Mouse (Mus musculus): ENCODE measurements around the gene Apol9a. TPM values are rescaled to one million over a fixed set of nuclear protein-coding genes. Genes with fewer than 3 reads are reported as not detected.
"Not testable (repeated sequence)": the region's sequence is repeated elsewhere in the genome, so short reads cannot be mapped to it uniquely, and the experiment has no call there.

The Apol9a gene
- 0.26 TPM in 1 of 2 replicates, not detected in the other for polyA plus RNA-seq (2014; fragmentation: Nextera tagmentation; extraction: Ambion mirVana)

GRCm38 (mm10) chr15:77411035-77411434 is at the start of gene Apol9a:
TSS of gene Apol9a (minus strand) at chr15:77411135.
- not testable (repeated sequence) for H3K4me1 ChIP-seq (replicated peaks; ENCODE audit: control insufficient read depth, insufficient read depth, low read length); H3K36me3 ChIP-seq (replicated peaks; ENCODE audit: control insufficient read depth, insufficient read depth); H3K27ac ChIP-seq; H3K4me3 ChIP-seq (replicated peaks; ENCODE audit: low read length); DNase-seq (ENCODE audit: low spot score); H3K4me2 ChIP-seq (replicated peaks); H3K27me3 ChIP-seq (ENCODE audit: control insufficient read depth, insufficient read depth, low read length); ATAC-seq (ENCODE audit: low FRiP score); H3K9me3 ChIP-seq (ENCODE audit: control insufficient read depth, low read length); H3K9ac ChIP-seq
- WGBS: 83% methylated on average over 1 of the region's 4 CpGs

GRCm38 (mm10) chr15:77449927-77450326 is 39.0 kb upstream of the Apol9a start:
- not testable (repeated sequence) for DNase-seq (ENCODE audit: low spot score); H3K27ac ChIP-seq; H3K9ac ChIP-seq; H3K36me3 ChIP-seq (replicated peaks; ENCODE audit: control insufficient read depth, insufficient read depth); H3K4me1 ChIP-seq (replicated peaks; ENCODE audit: control insufficient read depth, insufficient read depth, low read length); ATAC-seq (ENCODE audit: low FRiP score); H3K9me3 ChIP-seq (ENCODE audit: control insufficient read depth, low read length); H3K4me2 ChIP-seq (replicated peaks); H3K4me3 ChIP-seq (replicated peaks; ENCODE audit: low read length); H3K27me3 ChIP-seq (ENCODE audit: control insufficient read depth, insufficient read depth, low read length)
- 57% methylated on average over 10 of the region's 10 CpGs for WGBS

GRCm38 (mm10) chr15:77447392-77447791 is 36.5 kb upstream of the Apol9a start, which contains the start of gene Apol7b:
TSS of gene Apol7b (minus strand) at chr15:77447492.
- not testable (repeated sequence) for H3K36me3 ChIP-seq (replicated peaks; ENCODE audit: control insufficient read depth, insufficient read depth); H3K4me3 ChIP-seq (replicated peaks; ENCODE audit: low read length); H3K9me3 ChIP-seq (ENCODE audit: control insufficient read depth, low read length); H3K4me1 ChIP-seq (replicated peaks; ENCODE audit: control insufficient read depth, insufficient read depth, low read length); ATAC-seq (ENCODE audit: low FRiP score); DNase-seq (ENCODE audit: low spot score); H3K9ac ChIP-seq; H3K27ac ChIP-seq; H3K27me3 ChIP-seq (ENCODE audit: control insufficient read depth, insufficient read depth, low read length); H3K4me2 ChIP-seq (replicated peaks)
- WGBS: 95% methylated on average over 2 of the region's 2 CpGs

- H3K36me3 ChIP-seq (replicated peaks; ENCODE audit: control insufficient read depth, insufficient read depth); H3K27ac ChIP-seq; ATAC-seq (ENCODE audit: low FRiP score); H3K4me3 ChIP-seq (replicated peaks; ENCODE audit: low read length); H3K4me2 ChIP-seq (replicated peaks); H3K9me3 ChIP-seq (ENCODE audit: control insufficient read depth, low read length); DNase-seq (ENCODE audit: low spot score); H3K27me3 ChIP-seq (ENCODE audit: control insufficient read depth, insufficient read depth, low read length); H3K4me1 ChIP-seq (replicated peaks; ENCODE audit: control insufficient read depth, insufficient read depth, low read length); H3K9ac ChIP-seq: not testable (repeated sequence)
- WGBS: 80% methylated on average over 1 of the region's 1 CpGs
Measured at GRCm38 (mm10) chr15:77445668-77446067, 34.7 kb upstream of the Apol9a start.

GRCm38 (mm10) chr15:77444746-77445145 is 33.8 kb upstream of the Apol9a start:
- not testable (repeated sequence) for ATAC-seq (ENCODE audit: low FRiP score); H3K9ac ChIP-seq; H3K9me3 ChIP-seq (ENCODE audit: control insufficient read depth, low read length); H3K27ac ChIP-seq; H3K27me3 ChIP-seq (ENCODE audit: control insufficient read depth, insufficient read depth, low read length); H3K36me3 ChIP-seq (replicated peaks; ENCODE audit: control insufficient read depth, insufficient read depth); H3K4me3 ChIP-seq (replicated peaks; ENCODE audit: low read length); H3K4me2 ChIP-seq (replicated peaks); H3K4me1 ChIP-seq (replicated peaks; ENCODE audit: control insufficient read depth, insufficient read depth, low read length); DNase-seq (ENCODE audit: low spot score)
- WGBS: 77% methylated on average over 8 of the region's 8 CpGs

GRCm38 (mm10) chr15:77428690-77429448 is 17.9 kb upstream of the Apol9a start:
- H3K27me3 ChIP-seq (ENCODE audit: control insufficient read depth, insufficient read depth, low read length); H3K9me3 ChIP-seq (ENCODE audit: control insufficient read depth, low read length); H3K36me3 ChIP-seq (replicated peaks; ENCODE audit: control insufficient read depth, insufficient read depth); H3K4me3 ChIP-seq (replicated peaks; ENCODE audit: low read length); ATAC-seq (ENCODE audit: low FRiP score); H3K4me1 ChIP-seq (replicated peaks; ENCODE audit: control insufficient read depth, insufficient read depth, low read length); H3K9ac ChIP-seq; H3K4me2 ChIP-seq (replicated peaks); DNase-seq (ENCODE audit: low spot score); H3K27ac ChIP-seq: not testable (repeated sequence)
- 66% methylated on average over 8 of the region's 10 CpGs for WGBS

GRCm38 (mm10) chr15:77422925-77423324 is 12.0 kb upstream of the Apol9a start:
- not testable (repeated sequence) for H3K27ac ChIP-seq; H3K4me1 ChIP-seq (replicated peaks; ENCODE audit: control insufficient read depth, insufficient read depth, low read length); H3K4me2 ChIP-seq (replicated peaks); H3K9me3 ChIP-seq (ENCODE audit: control insufficient read depth, low read length); H3K4me3 ChIP-seq (replicated peaks; ENCODE audit: low read length); H3K36me3 ChIP-seq (replicated peaks; ENCODE audit: control insufficient read depth, insufficient read depth); ATAC-seq (ENCODE audit: low FRiP score); H3K9ac ChIP-seq; H3K27me3 ChIP-seq (ENCODE audit: control insufficient read depth, insufficient read depth, low read length); DNase-seq (ENCODE audit: low spot score)
- 88% methylated on average over 3 of the region's 7 CpGs for WGBS

- not testable (repeated sequence) for H3K4me2 ChIP-seq (replicated peaks); H3K9me3 ChIP-seq (ENCODE audit: control insufficient read depth, low read length); ATAC-seq (ENCODE audit: low FRiP score); H3K4me3 ChIP-seq (replicated peaks; ENCODE audit: low read length); H3K9ac ChIP-seq; H3K36me3 ChIP-seq (replicated peaks; ENCODE audit: control insufficient read depth, insufficient read depth); H3K27me3 ChIP-seq (ENCODE audit: control insufficient read depth, insufficient read depth, low read length); DNase-seq (ENCODE audit: low spot score); H3K4me1 ChIP-seq (replicated peaks; ENCODE audit: control insufficient read depth, insufficient read depth, low read length); H3K27ac ChIP-seq
- no CpG with 5 or more reads among the region's 3 CpGs for WGBS
Measured at GRCm38 (mm10) chr15:77419657-77420056, 8.7 kb upstream of the Apol9a start.

- WGBS: 46% methylated on average over 2 of the region's 10 CpGs
- H3K4me1 ChIP-seq (replicated peaks; ENCODE audit: control insufficient read depth, insufficient read depth, low read length); H3K36me3 ChIP-seq (replicated peaks; ENCODE audit: control insufficient read depth, insufficient read depth); H3K27me3 ChIP-seq (ENCODE audit: control insufficient read depth, insufficient read depth, low read length); H3K9ac ChIP-seq; H3K27ac ChIP-seq; H3K4me3 ChIP-seq (replicated peaks; ENCODE audit: low read length); DNase-seq (ENCODE audit: low spot score); ATAC-seq (ENCODE audit: low FRiP score); H3K9me3 ChIP-seq (ENCODE audit: control insufficient read depth, low read length); H3K4me2 ChIP-seq (replicated peaks): not testable (repeated sequence)
Measured at GRCm38 (mm10) chr15:77416655-77417333, 5.9 kb upstream of the Apol9a start.

All from hindbrain, embryonic 14.5 days (tissue).